Mouse (Mus musculus) ES-Bruce4 (cell line): ENCODE data around the gene Trex2. TPM values are rescaled to one million over a fixed set of nuclear protein-coding genes. Genes with fewer than 3 reads are reported as not detected.

Source experiments
- H3K27ac ChIP-seq: 2 replicates; pipeline ENCODE4 v1.5.1; 2012; ENCODE audit warnings: low read length, inconsistent platforms; ENCODE audit not compliant: insufficient read depth
- H3K27me3 ChIP-seq: 2 replicates; pipeline ENCODE4 v1.6.1; 2012; ENCODE audit warnings: mild to moderate bottlenecking, low read length, inconsistent platforms; ENCODE audit not compliant: control insufficient read depth, poor library complexity, insufficient read depth, severe bottlenecking
- H3K36me3 ChIP-seq: 2 replicates; pipeline ENCODE4 v1.6.1; 2012; ENCODE audit warnings: inconsistent platforms, mild to moderate bottlenecking, low read length, moderate library complexity; ENCODE audit not compliant: control insufficient read depth, poor library complexity, insufficient read depth, severe bottlenecking
- H3K4me1 ChIP-seq: one replicate; pipeline ENCODE4 v1.8.1; 2011; ENCODE audit warnings: low read length; ENCODE audit not compliant: control insufficient read depth, insufficient read depth
- H3K4me3 ChIP-seq: 2 replicates; pipeline ENCODE4 v1.5.1; 2011; ENCODE audit warnings: low read depth, mild to moderate bottlenecking, low read length
- H3K9ac ChIP-seq: 2 replicates; pipeline ENCODE4 v1.6.1; 2012; ENCODE audit warnings: low read depth, mild to moderate bottlenecking, inconsistent platforms; ENCODE audit not compliant: poor library complexity, severe bottlenecking
- H3K9me3 ChIP-seq: replicated peaks from 2 replicates; pipeline ENCODE4 v1.6.1; 2012; ENCODE audit warnings: mild to moderate bottlenecking, low read length, inconsistent platforms; ENCODE audit not compliant: control insufficient read depth, poor library complexity, insufficient read depth, severe bottlenecking
- CTCF ChIP-seq: IDR thresholded peaks from one replicate; pipeline ENCODE4 v1.8.1; 2011; ENCODE audit warnings: low read depth, low read length
- EP300 ChIP-seq: IDR thresholded peaks from 2 replicates; pipeline ENCODE4 v1.6.1; 2011; ENCODE audit warnings: low read depth, low read length; ENCODE audit not compliant: insufficient read depth
- POLR2A ChIP-seq: IDR thresholded peaks from one replicate; pipeline ENCODE4 v1.8.1; 2011; ENCODE audit warnings: low read length; ENCODE audit not compliant: insufficient read depth
- polyA plus RNA-seq: library from polyadenylated mRNA; stranded (reverse); fragments of >200 nt; gene quantifications from 2 replicates; pipeline ENCODE4 v1.2.4, GENCODE M21; 2011; ENCODE audit warnings: low read depth; ENCODE audit not compliant: missing spikeins, insufficient read depth, insufficient read length

The Trex2 gene
- not detected in 2 replicates for polyA plus RNA-seq

DNA sequence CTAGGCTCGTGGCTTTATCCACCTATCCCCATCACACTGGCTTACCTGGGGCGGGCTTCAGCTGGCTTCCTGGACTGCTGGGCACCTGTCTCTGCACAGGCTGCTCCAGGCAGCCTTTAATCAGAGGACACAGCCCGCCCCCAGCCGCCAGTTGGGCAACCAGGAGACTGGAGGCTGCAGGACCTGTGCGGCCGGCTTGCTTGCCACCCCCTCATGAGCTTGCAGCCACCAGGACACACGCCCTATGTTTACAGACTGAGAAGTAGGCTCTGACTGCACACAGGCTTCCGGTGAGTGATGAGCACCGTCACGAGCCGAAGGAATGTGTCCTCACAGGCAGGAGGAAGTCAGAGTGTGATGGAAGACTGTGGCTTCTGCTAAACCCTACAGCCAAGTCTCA lies at the start of gene Trex2:
Trex2 (minus strand) TSS at position 93 of the 400 bp plus-strand sequence.
- Histone ChIP-seq H3K27me3 (no peaks in the 10 kb centered on the region), H3K27ac (no peak within 1 kb of the TSS), H3K4me3 (no peak within 1 kb of the TSS), H3K9ac (no peak within 1 kb of the TSS), H3K4me1 (no peaks in the 10 kb centered on the region), H3K36me3 (no peaks in the 10 kb centered on the region), H3K9me3 (no peaks in the 10 kb centered on the region)
- TF ChIP-seq EP300 (no peak), POLR2A (no peak), CTCF (no peak)

DNA sequence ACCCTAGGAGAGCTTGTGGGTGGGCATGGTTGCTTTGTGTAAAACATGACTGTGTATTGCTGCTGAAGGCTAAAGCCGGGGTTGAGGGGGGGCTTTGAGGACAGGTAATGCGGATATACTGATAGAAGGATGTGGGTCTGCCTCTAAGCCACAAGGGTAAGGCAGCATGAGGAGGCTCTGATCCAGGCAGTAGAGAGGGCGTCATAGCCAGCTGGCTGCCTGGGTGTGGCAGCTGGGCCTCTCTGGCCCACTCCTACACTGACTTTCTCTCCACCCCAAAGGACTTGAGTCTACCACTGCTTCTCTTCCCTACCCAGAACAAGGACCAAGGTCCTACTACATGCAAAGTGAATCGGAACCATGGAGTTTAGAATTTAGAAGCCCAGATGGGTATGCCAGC lies 49.7 kb upstream of the Trex2 start:
- TF ChIP-seq POLR2A (no peak), EP300 (no peak)
- H3K9me3 ChIP-seq, result no peaks in the 10 kb centered on the region
- H3K27ac ChIP-seq, result no peak overlapping the region
- no peak overlapping the region for H3K9ac ChIP-seq
- H3K4me1 ChIP-seq, result no peaks in the 10 kb centered on the region
- no peak overlapping the region for H3K4me3 ChIP-seq
- no peaks in the 10 kb centered on the region for H3K27me3 ChIP-seq
- no peaks in the 10 kb centered on the region for H3K36me3 ChIP-seq

DNA sequence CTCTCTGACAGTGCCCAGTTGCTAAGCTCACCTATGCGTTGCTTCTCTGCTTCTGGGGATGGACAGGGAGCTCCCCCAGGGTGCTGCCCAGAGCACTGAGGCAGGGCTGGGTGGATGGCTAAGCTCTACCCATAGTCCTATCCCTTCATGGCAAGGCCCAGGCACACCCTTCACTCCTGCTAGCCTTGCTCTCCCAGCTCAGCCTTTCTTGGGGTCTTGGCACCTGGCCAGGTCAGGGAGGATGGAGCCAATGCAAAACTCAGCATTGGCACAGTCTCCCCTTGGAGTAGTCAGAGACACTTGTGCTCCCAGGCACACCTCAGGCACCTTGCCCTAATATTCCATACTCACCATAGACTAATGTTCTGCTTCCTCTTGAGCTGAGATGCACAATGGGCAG lies 48.9 kb upstream of the Trex2 start:
- no peaks in the 10 kb centered on the region for H3K27me3 ChIP-seq
- H3K9me3 ChIP-seq, result no peaks in the 10 kb centered on the region
- no peak for TF ChIP-seq EP300
- TF ChIP-seq POLR2A, result no peak
- no peak for TF ChIP-seq CTCF
- no peak overlapping the region for H3K4me3 ChIP-seq
- no peaks in the 10 kb centered on the region for H3K4me1 ChIP-seq
- no peak overlapping the region for H3K27ac ChIP-seq
- no peak overlapping the region for H3K9ac ChIP-seq
- no peaks in the 10 kb centered on the region for H3K36me3 ChIP-seq

DNA sequence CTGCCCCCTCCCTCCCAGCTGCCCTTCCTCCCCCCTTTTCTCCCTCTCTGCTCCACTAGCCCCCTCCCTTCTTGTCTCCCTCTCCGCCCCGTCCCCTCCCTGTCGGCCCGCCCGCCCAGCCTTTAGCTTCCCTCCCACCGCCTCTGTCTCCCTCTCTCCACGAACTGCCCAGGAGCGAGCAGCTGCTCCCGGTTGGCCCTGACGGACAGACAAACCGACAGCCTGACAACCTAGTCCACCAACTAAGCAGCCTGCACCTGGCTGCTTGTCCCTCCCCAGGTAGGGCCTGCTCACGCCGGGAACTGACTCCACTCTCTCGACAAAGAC lies 48.3 kb upstream of the Trex2 start, which contains the start of gene Bgn:
Bgn (plus strand) TSS at position 119 of the 327 bp plus-strand sequence.
- H3K27ac ChIP-seq, result no peak within 1 kb of the TSS
- H3K27me3 ChIP-seq, result no peaks in the 10 kb centered on the region
- no peak within 1 kb of the TSS for H3K4me3 ChIP-seq
- TF ChIP-seq CTCF (no peak), POLR2A (no peak), EP300 (no peak)
- H3K9ac ChIP-seq, result no peak within 1 kb of the TSS
- H3K36me3 ChIP-seq, result no peaks in the 10 kb centered on the region
- H3K4me1 ChIP-seq, result no peaks in the 10 kb centered on the region
- no peaks in the 10 kb centered on the region for H3K9me3 ChIP-seq

DNA sequence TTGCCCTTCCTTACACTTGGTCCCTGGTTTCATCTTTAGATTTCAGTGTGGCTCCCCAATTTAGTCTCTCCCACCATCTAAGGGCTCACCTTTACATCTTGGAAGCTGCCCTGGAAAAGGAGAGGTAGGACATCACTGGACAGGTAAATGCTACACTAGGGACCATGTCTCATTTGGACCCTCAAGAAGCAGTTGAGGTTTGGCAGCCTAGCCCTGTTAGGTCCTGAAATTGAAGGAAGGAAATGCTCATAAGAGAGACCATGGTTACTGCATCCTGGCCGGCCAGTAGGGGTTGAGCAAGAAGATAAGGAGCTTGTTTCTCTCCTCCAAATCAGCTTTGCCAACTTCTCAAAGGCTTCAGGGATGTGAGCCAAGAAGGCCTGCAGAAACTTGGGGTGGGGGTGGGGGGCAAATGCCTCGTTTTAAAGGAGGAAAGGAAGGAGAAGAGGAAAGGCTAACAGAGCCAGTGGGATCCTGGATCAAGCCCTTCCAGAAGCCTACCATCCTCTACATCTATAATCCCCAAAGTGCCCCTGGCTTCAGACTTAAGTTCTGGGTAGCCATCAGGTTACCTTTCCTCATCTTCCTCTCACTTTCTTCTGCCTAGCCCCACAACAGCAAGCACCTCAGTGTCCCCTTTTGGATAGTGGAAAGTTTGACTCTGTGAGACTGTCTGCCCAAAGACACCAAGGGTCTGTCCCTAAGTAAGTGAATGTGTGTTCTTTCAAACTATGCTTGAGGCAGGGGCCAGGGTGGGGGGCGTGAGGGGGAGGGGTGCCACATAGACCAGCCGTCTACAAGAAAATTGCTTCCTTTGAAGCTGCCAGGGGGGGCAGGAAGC lies 47.7 kb upstream of the Trex2 start:
- Histone ChIP-seq H3K27ac (no peak overlapping the region), H3K27me3 (no peaks in the 10 kb centered on the region), H3K4me1 (no peaks in the 10 kb centered on the region), H3K4me3 (no peak overlapping the region), H3K9me3 (no peaks in the 10 kb centered on the region), H3K36me3 (no peaks in the 10 kb centered on the region), H3K9ac (no peak overlapping the region)
- TF ChIP-seq EP300 (no peak), CTCF (no peak), POLR2A (no peak)

DNA sequence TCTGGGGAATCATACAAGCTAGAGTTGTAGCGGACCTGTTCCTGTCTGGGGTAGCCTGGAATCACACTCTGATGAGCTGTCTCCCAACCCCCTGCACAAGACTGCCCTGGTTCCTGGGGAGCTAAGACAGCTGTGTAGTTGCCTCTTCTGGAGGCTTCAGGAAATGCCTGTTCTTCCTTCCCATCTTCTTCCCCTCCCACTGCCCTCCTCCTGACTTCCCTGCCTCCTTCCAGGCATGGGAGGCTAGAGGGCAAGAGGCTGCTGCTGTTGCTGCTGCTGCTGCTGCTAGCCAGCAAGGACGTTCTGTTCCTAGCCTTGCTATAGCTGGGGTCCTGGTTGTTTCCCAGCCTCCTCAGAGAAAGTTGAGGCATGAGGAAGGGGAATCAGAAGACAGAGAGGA lies 45.2 kb upstream of the Trex2 start:
- Histone ChIP-seq H3K27ac (no peak overlapping the region), H3K9ac (no peak overlapping the region), H3K4me3 (no peak overlapping the region), H3K36me3 (no peaks in the 10 kb centered on the region), H3K27me3 (no peaks in the 10 kb centered on the region), H3K9me3 (no peaks in the 10 kb centered on the region), H3K4me1 (no peaks in the 10 kb centered on the region)
- TF ChIP-seq CTCF, result no peak
- TF ChIP-seq EP300, result no peak
- no peak for TF ChIP-seq POLR2A
